In genomic region chr15:77593557-77593956, GRCm38 (mm10) we compare ENCODE assay signal across 40 mouse cellular contexts. TPM values are rescaled to one million over a fixed set of nuclear protein-coding genes. Genes with fewer than 3 reads are reported as not detected.
"Had no signal": no experiment of that assay in that cellular context is flagged by ENCODE, and none has a peak within 500 bp of the region (broad histone marks: within the 10 kb centered on the region; RNA-seq: fewer than 3 reads in every experiment).

No protein-coding gene starts in this region.

- H3K4me2 ChIP-seq: heart, embryonic 11.5 days; heart, embryonic 13.5 days; heart, embryonic 15.5 days; hindbrain, embryonic 13.5 days; hindbrain, embryonic 15.5 days; kidney, embryonic 15.5 days; limb, embryonic 13.5 days; limb, embryonic 15.5 days; liver, embryonic 12.5 days had no signal

- ATAC-seq: hindbrain, postnatal 0 days; intestine, embryonic 16.5 days; liver, embryonic 12.5 days had no signal

- H3K36me3 ChIP-seq: heart, embryonic 13.5 days; heart, embryonic 15.5 days; hindbrain, embryonic 13.5 days; hindbrain, embryonic 15.5 days; kidney, embryonic 15.5 days; limb, embryonic 13.5 days; limb, embryonic 15.5 days; liver, embryonic 12.5 days had no signal

- H3K27me3 ChIP-seq: heart, embryonic 13.5 days; heart, embryonic 15.5 days; hindbrain, embryonic 13.5 days; hindbrain, embryonic 15.5 days; kidney, embryonic 15.5 days; limb, embryonic 13.5 days; limb, embryonic 15.5 days; liver, embryonic 12.5 days had no signal

- H3K4me1 ChIP-seq: hindbrain, embryonic 13.5 days; hindbrain, embryonic 15.5 days; limb, embryonic 13.5 days; limb, embryonic 15.5 days; liver, embryonic 12.5 days had no signal

- H3K27ac ChIP-seq: heart, embryonic 13.5 days; heart, embryonic 15.5 days; hindbrain, embryonic 13.5 days; hindbrain, embryonic 15.5 days; hindbrain, postnatal 0 days; kidney, embryonic 15.5 days; kidney, postnatal 0 days; limb, embryonic 13.5 days; limb, embryonic 15.5 days; liver, embryonic 12.5 days had no signal

- H3K9ac ChIP-seq: heart, embryonic 13.5 days; heart, embryonic 15.5 days; hindbrain, embryonic 13.5 days; hindbrain, embryonic 15.5 days; kidney, embryonic 15.5 days; limb, embryonic 13.5 days; limb, embryonic 15.5 days; liver, embryonic 12.5 days had no signal

- DNase-seq: gastrocnemius, postnatal 14 days; gastrocnemius, postnatal 36 days; heart, adult 18-20 months; heart, postnatal 10 days; kidney, adult 11 months; kidney, adult 2 months; kidney, adult 9 months; kidney, postnatal 14 days; kidney, postnatal 36 days; layer of hippocampus, adult 9-11 months; layer of hippocampus, postnatal 36 days; left cerebral cortex, postnatal 4 days had no signal

- H3K9me3 ChIP-seq: heart, embryonic 13.5 days; heart, embryonic 15.5 days; hindbrain, embryonic 13.5 days; hindbrain, embryonic 15.5 days; kidney, embryonic 15.5 days; limb, embryonic 13.5 days; limb, embryonic 15.5 days; liver, embryonic 12.5 days had no signal

- H3K4me3 ChIP-seq: heart, embryonic 13.5 days; heart, embryonic 15.5 days; hindbrain, embryonic 13.5 days; hindbrain, embryonic 15.5 days; kidney, embryonic 15.5 days; limb, embryonic 13.5 days; limb, embryonic 15.5 days; liver, embryonic 12.5 days had no signal

RNA-seq across cellular contexts. Expression of gene Apol10b, which starts 2.4 kb away (rescaled TPM):
- total RNA-seq: hematopoietic stem cell, adult 5-6 weeks; hindbrain, postnatal 0 days; layer of hippocampus, postnatal 14 days; left cerebral cortex, postnatal 10 days; left cerebral cortex, postnatal 25 days; left cerebral cortex, postnatal 4 days had no signal
- polyA plus RNA-seq: heart, embryonic 11.5 days; heart, embryonic 13.5 days; hindbrain, embryonic 11.5 days; liver, embryonic 12.5 days had no signal

RNA-seq across cellular contexts. Expression of gene Gm36245, which starts 5.5 kb away (rescaled TPM):
- total RNA-seq: gastrocnemius, adult 8-10 months; gastrocnemius, postnatal 14 days; gastrocnemius, postnatal 36 days; heart, adult 18-20 months; heart, postnatal 10 days; heart, postnatal 25 days; hematopoietic stem cell, adult 5-6 weeks; hindbrain, postnatal 0 days; layer of hippocampus, adult 18-20 months; layer of hippocampus, adult 8-10 months; layer of hippocampus, postnatal 14 days; layer of hippocampus, postnatal 36 days; left cerebral cortex, adult 18-20 months; left cerebral cortex, adult 8-10 months; left cerebral cortex, postnatal 10 days; left cerebral cortex, postnatal 25 days; left cerebral cortex, postnatal 4 days; liver, adult 2 months had no signal
- polyA plus RNA-seq: gonadal fat pad, adult 2 months; heart, embryonic 11.5 days; heart, embryonic 13.5 days; heart, embryonic 15.5 days; hindbrain, embryonic 11.5 days; hindbrain, embryonic 13.5 days; hindbrain, embryonic 15.5 days; hindbrain, postnatal 0 days; intestine, embryonic 14.5 days; intestine, embryonic 16.5 days; kidney, adult 2 months; kidney, embryonic 15.5 days; kidney, postnatal 0 days; large intestine, adult 2 months; limb, embryonic 11.5 days; limb, embryonic 13.5 days; limb, embryonic 15.5 days; liver, adult 2 months; liver, embryonic 12.5 days had no signal

RNA-seq across cellular contexts. Expression of gene 1700025B11Rik, which starts 31.9 kb away (rescaled TPM):
- total RNA-seq: gastrocnemius, adult 8-10 months; gastrocnemius, postnatal 14 days; gastrocnemius, postnatal 36 days; heart, adult 18-20 months; heart, postnatal 10 days; heart, postnatal 25 days; hematopoietic stem cell, adult 5-6 weeks; hindbrain, postnatal 0 days; layer of hippocampus, adult 18-20 months; layer of hippocampus, adult 8-10 months; layer of hippocampus, postnatal 14 days; layer of hippocampus, postnatal 36 days; left cerebral cortex, adult 18-20 months; left cerebral cortex, adult 8-10 months; left cerebral cortex, postnatal 10 days; left cerebral cortex, postnatal 25 days; left cerebral cortex, postnatal 4 days; liver, adult 2 months had no signal
- polyA plus RNA-seq: heart, embryonic 11.5 days; heart, embryonic 13.5 days; heart, embryonic 15.5 days; hindbrain, embryonic 11.5 days; hindbrain, embryonic 13.5 days; hindbrain, embryonic 15.5 days; hindbrain, postnatal 0 days; intestine, embryonic 14.5 days; intestine, embryonic 16.5 days; kidney, adult 2 months; kidney, embryonic 15.5 days; kidney, postnatal 0 days; large intestine, adult 2 months; limb, embryonic 11.5 days; limb, embryonic 13.5 days; limb, embryonic 15.5 days; liver, adult 2 months; liver, embryonic 12.5 days had no signal

RNA-seq across cellular contexts. Expression of gene Apol11b, which starts 49.5 kb away (rescaled TPM):
- total RNA-seq: gastrocnemius, postnatal 36 days; hindbrain, postnatal 0 days; layer of hippocampus, adult 18-20 months; layer of hippocampus, postnatal 14 days; layer of hippocampus, postnatal 36 days; left cerebral cortex, postnatal 10 days; left cerebral cortex, postnatal 25 days; left cerebral cortex, postnatal 4 days had no signal
- polyA plus RNA-seq: gonadal fat pad, adult 2 months; heart, embryonic 11.5 days; hindbrain, embryonic 11.5 days; hindbrain, embryonic 15.5 days; hindbrain, postnatal 0 days; intestine, embryonic 14.5 days; kidney, postnatal 0 days; limb, embryonic 11.5 days; liver, adult 2 months had no signal
